Mouse (Mus musculus): ENCODE measurements at regions not wholly inside any gene's neighbourhood (a gene's known extent, or its start where the extent isn't known, plus 50 kb on each side); places are given as distances from the start of the nearest gene placed in this dataset.
"Not testable (repeated sequence)": the region's sequence is repeated elsewhere in the genome, so short reads cannot be mapped to it uniquely, and the experiment has no call there.

DNA sequence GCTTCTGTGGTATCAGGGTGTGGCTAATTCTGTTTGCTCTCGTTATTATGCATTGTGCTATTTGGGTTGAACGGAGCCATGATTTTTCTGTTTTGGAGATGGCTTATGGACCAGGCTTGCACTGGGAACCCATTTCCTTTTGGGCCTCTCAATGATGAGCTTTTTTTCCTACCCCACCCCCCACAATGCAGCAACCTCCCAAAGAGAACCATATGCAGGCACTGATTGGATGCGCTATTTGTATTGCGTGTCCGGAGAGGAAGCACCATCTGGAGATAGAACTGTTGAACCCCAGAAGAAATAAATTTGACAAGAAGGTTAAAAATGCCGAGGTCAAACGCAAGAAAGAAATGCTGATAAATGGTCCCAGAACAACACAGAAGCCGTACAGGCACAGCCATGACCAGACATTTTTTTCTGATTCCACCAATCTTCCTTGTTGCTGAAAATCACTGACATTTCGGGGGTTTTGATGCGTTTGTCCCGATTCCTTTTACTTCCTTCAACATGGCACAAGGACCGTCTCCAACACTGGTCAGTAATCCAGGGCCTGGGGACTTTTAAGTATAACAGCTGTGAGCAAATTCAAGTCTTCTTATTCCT is 85.3 kb upstream of the Cpsf6 start:
- H3K27ac ChIP-seq (ENCODE audit: insufficient read depth, low read length), result no peak overlapping the region
- TF ChIP-seq CTCF (IDR thresholded peaks at IDR 0.05; ENCODE audit: borderline replicate concordance, insufficient read depth, low read length), result no peak
- no peak for TF ChIP-seq POLR2A (IDR thresholded peaks at IDR 0.05; ENCODE audit: low read depth, low read length)
- H3K4me3 ChIP-seq (ENCODE audit: insufficient read depth, low read length), result no peak overlapping the region
- no peaks in the 10 kb centered on the region for H3K4me1 ChIP-seq (ENCODE audit: control insufficient read depth, insufficient read depth, low read length)

DNA sequence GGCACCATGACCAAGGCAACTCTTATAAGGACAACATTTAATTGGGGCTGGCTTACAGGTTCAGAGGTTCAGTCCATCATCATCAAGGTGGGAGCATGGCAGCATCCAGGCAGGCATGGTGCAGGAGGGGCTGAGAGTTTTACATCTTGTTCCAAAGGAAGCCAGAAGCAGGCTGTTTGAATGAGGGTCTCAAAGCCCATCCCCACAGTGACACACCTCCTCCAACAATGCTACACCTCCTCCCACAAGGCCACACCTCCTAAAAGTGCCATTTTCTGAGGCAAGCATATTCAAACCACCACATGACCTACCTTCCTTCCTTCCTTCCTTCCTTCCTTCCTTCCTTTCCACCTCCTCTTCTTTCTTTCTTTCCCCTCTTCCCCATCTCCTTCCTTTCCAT is 84.5 kb upstream of the Cpsf6 start:
- not testable (repeated sequence) for H3K4me3 ChIP-seq (ENCODE audit: insufficient read depth, low read length); H3K4me1 ChIP-seq (ENCODE audit: control insufficient read depth, insufficient read depth, low read length); H3K27ac ChIP-seq (ENCODE audit: insufficient read depth, low read length)

DNA sequence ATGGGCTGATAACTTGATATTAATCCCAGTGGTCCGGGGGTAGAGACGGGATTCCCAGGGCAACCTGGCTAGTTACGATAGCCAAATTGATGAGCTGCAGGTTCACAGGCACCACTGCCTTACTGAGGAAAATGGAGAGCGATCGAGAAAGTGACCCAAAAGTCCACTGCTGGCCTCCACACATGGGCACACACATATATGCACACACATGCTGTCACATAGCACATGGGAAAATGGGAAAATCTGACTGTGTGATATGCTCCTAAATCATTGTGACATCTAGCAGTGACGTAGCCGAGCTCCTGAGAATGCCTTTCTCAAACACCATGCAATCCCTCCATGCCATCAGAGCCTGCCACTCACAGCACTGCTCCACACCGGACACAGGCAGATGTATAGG is 83.8 kb upstream of the Cpsf6 start:
- no peak for TF ChIP-seq POLR2A (IDR thresholded peaks at IDR 0.05; ENCODE audit: low read depth, low read length)
- no peak for TF ChIP-seq CTCF (IDR thresholded peaks at IDR 0.05; ENCODE audit: borderline replicate concordance, insufficient read depth, low read length)
- Histone ChIP-seq H3K4me3 (ENCODE audit: insufficient read depth, low read length) (no peak overlapping the region), H3K27ac (ENCODE audit: insufficient read depth, low read length) (no peak overlapping the region), H3K4me1 (ENCODE audit: control insufficient read depth, insufficient read depth, low read length) (no peaks in the 10 kb centered on the region)

DNA sequence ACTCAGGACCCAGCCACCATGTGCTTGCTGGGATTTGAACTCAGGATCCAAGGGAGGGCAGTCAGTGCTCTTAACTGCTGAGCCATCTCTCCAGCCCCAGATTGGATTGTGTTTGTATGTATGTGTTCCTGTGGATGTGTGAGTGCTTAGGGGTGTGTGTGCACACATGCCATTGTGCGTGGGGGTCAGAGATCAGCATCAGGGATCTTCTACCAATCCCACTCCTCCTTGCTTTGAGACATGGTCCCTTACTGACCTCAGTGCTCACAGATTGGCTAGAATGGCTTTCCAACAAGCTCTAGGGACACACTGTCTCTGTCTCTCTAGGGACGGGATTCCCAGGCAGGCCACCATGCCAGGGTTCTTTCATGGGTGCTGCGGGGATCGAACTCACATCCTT is 83.1 kb upstream of the Cpsf6 start:
- no peak for TF ChIP-seq CTCF (IDR thresholded peaks at IDR 0.05; ENCODE audit: borderline replicate concordance, insufficient read depth, low read length)
- no peak for TF ChIP-seq POLR2A (IDR thresholded peaks at IDR 0.05; ENCODE audit: low read depth, low read length)

DNA sequence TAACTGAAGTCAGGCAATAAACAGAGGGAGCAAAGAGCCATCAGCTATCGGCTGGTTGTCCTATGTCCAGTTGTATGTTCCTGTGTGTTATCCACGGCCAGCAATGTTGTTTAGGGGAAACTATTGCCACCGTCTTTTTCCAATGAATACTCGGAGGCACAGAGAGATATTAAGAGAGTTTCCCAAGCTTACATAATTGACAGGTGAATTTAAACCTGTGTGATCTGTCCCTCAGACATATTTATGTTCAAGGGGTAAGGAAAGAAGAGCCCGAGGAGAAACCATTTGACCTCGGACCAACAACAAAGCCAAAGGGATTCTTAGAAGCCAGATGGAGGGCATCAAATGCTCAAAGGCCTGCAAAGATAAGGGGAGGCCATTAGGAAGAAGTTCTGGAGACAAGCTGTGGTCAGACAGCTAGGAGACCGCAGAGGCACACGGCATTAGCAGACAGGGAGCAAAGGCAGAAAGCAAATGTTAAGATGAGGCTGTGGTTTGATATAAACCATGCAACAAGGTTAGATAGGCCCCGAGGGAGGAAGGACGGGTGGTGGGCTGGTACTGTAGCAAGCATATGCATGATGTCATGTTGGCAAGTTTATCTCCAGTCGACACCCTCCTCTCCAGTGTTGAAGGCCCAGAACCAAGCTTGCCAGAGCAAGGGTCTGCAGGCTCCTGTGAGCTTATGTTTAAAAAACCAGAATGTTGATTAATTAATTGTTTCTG is 82.1 kb upstream of the Cpsf6 start:
- TF ChIP-seq POLR2A (IDR thresholded peaks at IDR 0.05; ENCODE audit: low read depth, low read length), result no peak
- no peak for TF ChIP-seq CTCF (IDR thresholded peaks at IDR 0.05; ENCODE audit: borderline replicate concordance, insufficient read depth, low read length)
- no peaks in the 10 kb centered on the region for H3K4me1 ChIP-seq (ENCODE audit: control insufficient read depth, insufficient read depth, low read length)
- H3K27ac ChIP-seq (ENCODE audit: insufficient read depth, low read length), result no peak overlapping the region
- no peak overlapping the region for H3K4me3 ChIP-seq (ENCODE audit: insufficient read depth, low read length)

More for the DNA sequence above, 83.1 kb upstream of the Cpsf6 start:
- no peak overlapping the region for H3K4me3 ChIP-seq (ENCODE audit: insufficient read depth, low read length)
- H3K4me1 ChIP-seq (ENCODE audit: control insufficient read depth, insufficient read depth, low read length), result no peaks in the 10 kb centered on the region
- H3K27ac ChIP-seq (ENCODE audit: insufficient read depth, low read length), result no peak overlapping the region

DNA sequence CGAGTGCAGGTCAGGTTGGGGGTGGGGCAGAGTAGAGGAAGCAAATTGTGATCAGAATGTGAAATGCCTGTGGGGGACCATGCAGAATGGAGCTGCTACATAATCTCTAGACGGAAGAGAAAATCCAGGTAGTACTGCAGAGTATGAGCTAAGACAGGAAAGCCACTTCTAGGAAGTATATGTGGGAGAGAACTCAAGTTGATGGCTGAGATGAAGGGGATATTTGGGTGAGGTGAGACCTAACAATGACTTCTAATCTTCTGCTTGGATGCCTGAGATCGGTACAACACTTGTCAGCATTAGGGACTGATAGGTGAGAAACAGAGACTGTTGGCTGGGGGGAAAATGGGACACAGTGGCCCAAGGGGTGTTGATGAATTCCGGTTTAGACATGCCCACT is 81.4 kb upstream of the Cpsf6 start:
- TF ChIP-seq CTCF (IDR thresholded peaks at IDR 0.05; ENCODE audit: borderline replicate concordance, insufficient read depth, low read length), result no peak
- no peak for TF ChIP-seq POLR2A (IDR thresholded peaks at IDR 0.05; ENCODE audit: low read depth, low read length)
- Histone ChIP-seq H3K4me1 (ENCODE audit: control insufficient read depth, insufficient read depth, low read length) (no peaks in the 10 kb centered on the region), H3K4me3 (ENCODE audit: insufficient read depth, low read length) (no peak overlapping the region), H3K27ac (ENCODE audit: insufficient read depth, low read length) (no peak overlapping the region)

DNA sequence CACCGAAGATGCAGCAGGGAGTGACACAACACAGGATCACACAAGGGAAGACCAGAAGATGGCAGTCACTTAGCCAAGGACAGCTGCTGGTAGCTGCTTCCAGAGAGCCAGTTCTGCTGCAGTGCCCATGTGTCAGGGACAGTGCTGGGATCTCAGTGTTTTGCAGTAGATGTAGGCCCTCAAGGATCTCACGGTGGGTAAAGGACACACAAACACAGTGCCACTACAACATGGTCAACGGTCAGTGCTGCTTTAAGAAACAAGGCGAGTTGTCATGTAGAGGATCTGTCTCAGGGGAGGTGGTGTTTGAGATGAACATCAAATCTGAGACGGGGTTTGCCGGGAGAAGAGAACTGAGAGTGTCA is 80.5 kb upstream of the Cpsf6 start:
- no peak overlapping the region for H3K4me3 ChIP-seq (ENCODE audit: insufficient read depth, low read length)
- TF ChIP-seq CTCF (IDR thresholded peaks at IDR 0.05; ENCODE audit: borderline replicate concordance, insufficient read depth, low read length), result no peak
- no peak for TF ChIP-seq POLR2A (IDR thresholded peaks at IDR 0.05; ENCODE audit: low read depth, low read length)
- H3K27ac ChIP-seq (ENCODE audit: insufficient read depth, low read length), result no peak overlapping the region
- no peaks in the 10 kb centered on the region for H3K4me1 ChIP-seq (ENCODE audit: control insufficient read depth, insufficient read depth, low read length)

DNA sequence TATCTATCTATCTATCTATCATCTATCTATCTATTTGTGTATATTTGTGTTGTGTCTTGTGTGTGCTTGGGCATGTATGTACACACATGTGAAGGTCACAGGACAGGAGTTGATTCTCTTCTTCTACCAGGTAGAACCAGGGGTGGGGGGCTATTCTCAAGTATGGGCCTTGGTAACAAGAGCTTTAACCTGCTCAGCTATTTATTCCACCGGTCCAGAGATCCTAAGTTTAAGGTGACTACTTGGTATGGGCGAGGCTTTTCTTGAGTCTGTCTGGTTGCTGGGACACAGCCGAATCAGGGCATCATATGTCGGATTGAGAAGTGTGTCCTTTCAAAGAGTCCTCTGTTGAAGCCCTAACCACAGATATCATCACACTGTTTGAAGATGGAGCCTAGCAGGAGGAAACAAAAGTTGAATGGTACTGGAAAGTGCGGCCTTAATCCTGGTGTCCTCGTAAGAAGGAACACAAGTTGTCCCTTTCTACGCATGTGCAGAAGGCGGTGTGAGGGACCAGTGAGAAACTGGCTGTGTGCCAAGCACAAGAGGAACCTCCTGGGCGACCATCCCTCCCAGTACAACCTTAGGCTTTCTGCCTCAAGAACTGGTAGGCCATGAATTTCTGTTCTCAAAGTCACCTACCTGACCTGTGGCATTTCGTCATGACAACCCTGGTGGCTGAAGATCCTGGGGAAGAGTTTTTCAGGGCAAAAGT is 80.0 kb upstream of the Cpsf6 start:
- H3K4me1 ChIP-seq (ENCODE audit: control insufficient read depth, insufficient read depth, low read length), result no peaks in the 10 kb centered on the region
- no peak overlapping the region for H3K4me3 ChIP-seq (ENCODE audit: insufficient read depth, low read length)
- TF ChIP-seq CTCF (IDR thresholded peaks at IDR 0.05; ENCODE audit: borderline replicate concordance, insufficient read depth, low read length) (no peak), POLR2A (IDR thresholded peaks at IDR 0.05; ENCODE audit: low read depth, low read length) (no peak)
- H3K27ac ChIP-seq (ENCODE audit: insufficient read depth, low read length), result no peak overlapping the region

DNA sequence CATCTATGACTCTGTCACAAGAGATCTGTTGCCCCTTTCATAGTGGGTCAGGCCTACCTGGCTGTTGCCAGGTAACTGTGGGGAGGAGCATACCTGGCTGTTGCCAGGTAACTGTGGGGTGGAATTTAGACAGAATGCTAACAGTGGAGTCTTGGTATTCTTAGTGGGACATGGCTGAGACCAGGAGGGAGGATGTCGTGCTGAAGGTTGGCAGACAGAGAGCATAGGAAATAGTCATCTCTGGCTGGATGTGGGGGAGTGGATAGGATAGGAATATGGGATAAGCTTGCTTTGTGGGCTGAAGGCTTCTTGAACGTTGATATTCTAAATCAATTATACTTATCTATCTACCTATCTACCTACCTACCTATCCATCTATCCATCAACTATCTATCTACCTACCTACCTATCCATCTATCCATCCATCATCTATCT is 79.2 kb upstream of the Cpsf6 start:
- H3K4me3 ChIP-seq (ENCODE audit: insufficient read depth, low read length), result no peak overlapping the region
- H3K27ac ChIP-seq (ENCODE audit: insufficient read depth, low read length), result no peak overlapping the region
- no peak for TF ChIP-seq CTCF (IDR thresholded peaks at IDR 0.05; ENCODE audit: borderline replicate concordance, insufficient read depth, low read length)
- no peak for TF ChIP-seq POLR2A (IDR thresholded peaks at IDR 0.05; ENCODE audit: low read depth, low read length)
- H3K4me1 ChIP-seq (ENCODE audit: control insufficient read depth, insufficient read depth, low read length), result no peaks in the 10 kb centered on the region
